Mouse (Mus musculus) MEL (cell line): ENCODE data around the gene C3. TPM values are rescaled to one million over a fixed set of nuclear protein-coding genes. Genes with fewer than 3 reads are reported as not detected.

Experiments
- DNase-seq: peaks from one replicate; pipeline ENCODE4 v3.0.0; 2011; ENCODE audit warnings: low read depth, low spot score
- H3K27ac ChIP-seq: 2 replicates; pipeline ENCODE4 v1.5.1; 2012; ENCODE audit warnings: low read depth, mild to moderate bottlenecking, control low read depth, low read length, moderate library complexity; ENCODE audit not compliant: control insufficient read depth
- H3K27me3 ChIP-seq, 2 experiments: fragments of 150-350 bp in 1 of 2; sonication (generic) in 1 of 2; 2 replicates each; pipeline ENCODE4 v1.6.1; 2012; ENCODE audit warnings: low read length in 2 of 2, mild to moderate bottlenecking in 2 of 2, improper control_type of control experiment in 1 of 2, moderate library complexity in 1 of 2; ENCODE audit not compliant: insufficient read depth in 2 of 2, control insufficient read depth in 1 of 2
- H3K36me3 ChIP-seq, 2 experiments: 2 replicates each; pipeline ENCODE4 v1.6.1; 2012 to 2014; ENCODE audit warnings: low read length in 2 of 2, improper control_type of control experiment in 1 of 2, inconsistent platforms in 1 of 2, mild to moderate bottlenecking in 1 of 2; ENCODE audit not compliant: insufficient read depth in 2 of 2, control insufficient read depth in 1 of 2
- H3K4me1 ChIP-seq, 2 experiments: fragments of 150-350 bp in 1 of 2; sonication (generic) in 1 of 2; 2 replicates each; pipeline ENCODE4 v1.6.1; 2012; ENCODE audit warnings: low read length in 2 of 2, improper control_type of control experiment in 1 of 2, mild to moderate bottlenecking in 1 of 2; ENCODE audit not compliant: insufficient read depth in 2 of 2, control insufficient read depth in 1 of 2
- H3K4me3 ChIP-seq, 2 experiments: fragments of 150-350 bp in 1 of 2; sonication (generic) in 1 of 2; 2 replicates each; pipeline ENCODE4 v1.5.1; 2012; ENCODE audit warnings: low read depth in 2 of 2, low read length in 2 of 2, mild to moderate bottlenecking in 2 of 2, moderate library complexity in 2 of 2, control low read depth in 1 of 2, improper control_type of control experiment in 1 of 2; ENCODE audit not compliant: control insufficient read depth in 1 of 2, insufficient read depth in 1 of 2
- H3K79me2 ChIP-seq: 2 replicates; pipeline ENCODE4 v1.6.1; 2012; ENCODE audit warnings: mild to moderate bottlenecking, low read length, moderate library complexity; ENCODE audit not compliant: control insufficient read depth, poor library complexity, insufficient read depth
- H3K9ac ChIP-seq: 2 replicates; pipeline ENCODE4 v1.6.1; 2012; ENCODE audit warnings: low read depth, mild to moderate bottlenecking, control low read depth, low read length, moderate library complexity; ENCODE audit not compliant: control insufficient read depth, poor library complexity, severe bottlenecking
- H3K9me3 ChIP-seq: fragments of 150-350 bp; sonication (generic); replicated peaks from 2 replicates; pipeline ENCODE4 v1.6.1; 2012; ENCODE audit warnings: mild to moderate bottlenecking, low read length, improper control_type of control experiment, moderate library complexity; ENCODE audit not compliant: insufficient read depth
- BHLHE40 ChIP-seq: IDR thresholded peaks from 2 replicates; pipeline ENCODE4 v1.6.1; 2012; ENCODE audit warnings: low read depth, mild to moderate bottlenecking, inconsistent platforms, low read length, improper control_type of control experiment, borderline replicate concordance
- CHD1 ChIP-seq: IDR thresholded peaks from 2 replicates; pipeline ENCODE4 v1.6.1; 2012; ENCODE audit warnings: low read depth, mild to moderate bottlenecking, inconsistent platforms, low read length, improper control_type of control experiment
- CTCF ChIP-seq, 3 experiments: IDR thresholded peaks in 2 of 3; conservative IDR thresholded peaks in 1 of 3; 2 replicates each; pipeline ENCODE4 v1.5.1; 2011 to 2012; ENCODE audit warnings: low read length in 3 of 3, low read depth in 2 of 3, mild to moderate bottlenecking in 2 of 3, improper control_type of control experiment in 1 of 3, inconsistent platforms in 1 of 3, mixed read lengths in 1 of 3, moderate library complexity in 1 of 3; ENCODE audit not compliant: control insufficient read depth in 1 of 3, insufficient read depth in 1 of 3, poor library complexity in 1 of 3, severe bottlenecking in 1 of 3
- E2F4 ChIP-seq: IDR thresholded peaks from 2 replicates; pipeline ENCODE4 v1.6.1; 2011; ENCODE audit warnings: low read depth, low read length, improper control_type of control experiment, borderline replicate concordance
- EP300 ChIP-seq, 2 experiments: IDR thresholded peaks; 2 replicates each; pipeline ENCODE4 v1.6.1; 2011; ENCODE audit warnings: improper control_type of control experiment in 2 of 2, low read length in 2 of 2, low read depth in 1 of 2, mild to moderate bottlenecking in 1 of 2
- HCFC1 ChIP-seq: IDR thresholded peaks from 2 replicates; pipeline ENCODE4 v1.6.1; 2012; ENCODE audit warnings: low read depth, mild to moderate bottlenecking, inconsistent platforms, low read length, improper control_type of control experiment, moderate library complexity
- KAT2A ChIP-seq: conservative IDR thresholded peaks from 2 replicates; pipeline ENCODE4 v1.6.1; 2012; ENCODE audit warnings: low read depth, low read length, improper control_type of control experiment, inconsistent platforms
- MAFK ChIP-seq: IDR thresholded peaks from 2 replicates; pipeline ENCODE4 v1.6.1; 2011; ENCODE audit warnings: low read depth, mild to moderate bottlenecking, low read length, improper control_type of control experiment, borderline replicate concordance
- MAX ChIP-seq: IDR thresholded peaks from 2 replicates; pipeline ENCODE4 v1.6.1; 2011; ENCODE audit warnings: low read length, improper control_type of control experiment
- MXI1 ChIP-seq: IDR thresholded peaks from 2 replicates; pipeline ENCODE4 v1.6.1; 2011; ENCODE audit warnings: mild to moderate bottlenecking, low read depth, low read length, improper control_type of control experiment
- MYC ChIP-seq: IDR thresholded peaks from 2 replicates; pipeline ENCODE4 v1.6.1; 2011; ENCODE audit warnings: low read depth, mild to moderate bottlenecking, low read length, improper control_type of control experiment, moderate library complexity
- NELFE ChIP-seq: IDR thresholded peaks from 2 replicates; pipeline ENCODE4 v1.6.1; 2011; ENCODE audit warnings: low read depth, low read length, improper control_type of control experiment
- POLR2AphosphoS2 ChIP-seq: IDR thresholded peaks from 2 replicates; pipeline ENCODE4 v1.6.1; 2011; ENCODE audit warnings: low read length, improper control_type of control experiment
- POLR2AphosphoS5 ChIP-seq: IDR thresholded peaks from 2 replicates; pipeline ENCODE4 v1.6.1; 2012; ENCODE audit warnings: low read depth, borderline replicate concordance, mild to moderate bottlenecking, inconsistent platforms, low read length, moderate library complexity, mixed read lengths
- RAD21 ChIP-seq: IDR thresholded peaks from 2 replicates; pipeline ENCODE4 v1.6.1; 2011; ENCODE audit warnings: mild to moderate bottlenecking, low read depth, low read length, improper control_type of control experiment
- RCOR1 ChIP-seq: IDR thresholded peaks from 2 replicates; pipeline ENCODE4 v1.6.1; 2012; ENCODE audit warnings: low read depth, mild to moderate bottlenecking, inconsistent platforms, low read length, improper control_type of control experiment
- SMC3 ChIP-seq: IDR thresholded peaks from 2 replicates; pipeline ENCODE4 v1.6.1; 2011; ENCODE audit warnings: low read depth, low read length, improper control_type of control experiment
- TAL1 ChIP-seq: IDR thresholded peaks from 2 replicates; pipeline ENCODE4 v1.6.1; 2012; ENCODE audit warnings: mild to moderate bottlenecking, inconsistent platforms, low read length, moderate library complexity, mixed read lengths
- TBP ChIP-seq: IDR thresholded peaks from 2 replicates; pipeline ENCODE4 v1.8.0; 2011; ENCODE audit warnings: low read depth, low read length, improper control_type of control experiment
- TCF12 ChIP-seq: IDR thresholded peaks from 2 replicates; pipeline ENCODE4 v1.6.1; 2014; ENCODE audit warnings: low read depth, mild to moderate bottlenecking, inconsistent platforms, low read length, improper control_type of control experiment, moderate library complexity
- USF1 ChIP-seq: IDR thresholded peaks from 2 replicates; pipeline ENCODE4 v1.6.1; 2014; ENCODE audit warnings: low read depth, mild to moderate bottlenecking, inconsistent platforms, low read length, improper control_type of control experiment, moderate library complexity
- ZKSCAN1 ChIP-seq: IDR thresholded peaks from 2 replicates; pipeline ENCODE4 v1.6.1; 2012; ENCODE audit warnings: low read depth, mild to moderate bottlenecking, inconsistent platforms, low read length, improper control_type of control experiment, moderate library complexity
- ZMIZ1 ChIP-seq: IDR thresholded peaks from 2 replicates; pipeline ENCODE4 v1.6.1; 2012; ENCODE audit warnings: low read depth, mild to moderate bottlenecking, inconsistent platforms, low read length, improper control_type of control experiment, moderate library complexity
- ZNF384 ChIP-seq: IDR thresholded peaks from 2 replicates; pipeline ENCODE4 v1.6.1; 2012; ENCODE audit warnings: low read depth, mild to moderate bottlenecking, inconsistent platforms, low read length, improper control_type of control experiment
- polyA plus RNA-seq, 2 experiments: library from polyadenylated mRNA; stranded (reverse) in 1 of 2; unstranded in 1 of 2; fragments of >175 nt in 1 of 2; fragments of >200 nt in 1 of 2; gene quantifications; 2 replicates each; pipeline versions ENCODE4 v1.2.1 to v1.2.4; 2012; ENCODE audit warnings: low replicate concordance in 2 of 2, low read depth in 1 of 2; ENCODE audit not compliant: insufficient read length in 2 of 2, insufficient read depth in 1 of 2, missing spikeins in 1 of 2
- total RNA-seq: library from RNA; depleted of rRNA; stranded (reverse); fragments of 300-350 nt; gene quantifications from 2 replicates; pipeline ENCODE4 v1.2.3, GENCODE M21; 2012

C3 gene
- total and polyA plus RNA-seq, 3 experiments, result 0.35 to 3.2 TPM; not detected in 1

GRCm38 (mm10) chr17:57256921-57257485 lies 29.1 kb upstream of the C3 start:
- no peaks in the 10 kb centered on the region for H3K27me3 ChIP-seq
- H3K36me3 ChIP-seq, result peaks cover 0 to 4% of the 10 kb centered on the region in 2 experiments; a peak in 2 of 4 replicates
- H3K9ac ChIP-seq, result no peak overlapping the region
- no peaks in the 10 kb centered on the region for H3K9me3 ChIP-seq
- peaks cover 2% of the 10 kb centered on the region; the same call in 1 of the 2 replicates for H3K79me2 ChIP-seq
- H3K4me1 ChIP-seq, result peaks cover 0 to 15% of the 10 kb centered on the region in 2 experiments; a peak in 1 of 4 replicates
- no peak overlapping the region for H3K4me3 ChIP-seq
- no peak overlapping the region for H3K27ac ChIP-seq
- no peak for DNase-seq
- TF ChIP-seq ZNF384, result no peak
- no peak for TF ChIP-seq KAT2A
- TF ChIP-seq E2F4, result no peak
- TF ChIP-seq TCF12, result no peak
- no peak for TF ChIP-seq POLR2AphosphoS5
- no peak for TF ChIP-seq NELFE
- TF ChIP-seq POLR2AphosphoS2, result no peak
- TF ChIP-seq USF1, result no peak
- no peak for TF ChIP-seq SMC3
- TF ChIP-seq HCFC1, result no peak
- no peak for TF ChIP-seq MAX

- TF ChIP-seq ZMIZ1 (no peak), ZNF384 (no peak), USF1 (no peak), POLR2AphosphoS2 (no peak), HCFC1 (no peak), TBP (no peak), TAL1 (no peak), E2F4 (no peak), RCOR1 (no peak), MYC (no peak), RAD21 (no peak), ZKSCAN1 (no peak), CHD1 (no peak), NELFE (no peak), CTCF (IDR thresholded peaks at IDR 0.05 in 2 of 3, conservative IDR thresholded peaks at IDR 0.05 in 1 of 3; ENCODE audit: control insufficient read depth in 1 of 3, insufficient read depth in 1 of 3, low read depth in 2 of 3, low read length in 3 of 3, poor library complexity in 1 of 3, severe bottlenecking in 1 of 3) (no peak), EP300 (IDR thresholded peaks at IDR 0.05; ENCODE audit: low read depth in 1 of 2, low read length in 2 of 2) (no peak), MAFK (no peak), BHLHE40 (no peak), MXI1 (no peak)
- DNase-seq, result peak; percentile 50
- Histone ChIP-seq H3K79me2 (peaks cover 2% of the 10 kb centered on the region; the same call in 1 of the 2 replicates), H3K27ac (no peak overlapping the region), H3K9ac (no peak overlapping the region), H3K36me3 (peaks cover 0 to 4% of the 10 kb centered on the region in 2 experiments; a peak in 2 of 4 replicates), H3K4me1 (peaks cover 0 to 18% of the 10 kb centered on the region in 2 experiments; a peak in 1 of 4 replicates), H3K9me3 (no peaks in the 10 kb centered on the region), H3K27me3 (no peaks in the 10 kb centered on the region), H3K4me3 (no peak overlapping the region)
These were observed 27.4 kb upstream of the C3 start for GRCm38 (mm10) chr17:57255354-57255753.
